Mouse (Mus musculus) 3134 (cell line): Measurements from ENCODE around the gene Gabrr1.

Experiments
- DNase-seq: peaks from one replicate; pipeline ENCODE4 v3.0.0-alpha.2; 2011; ENCODE audit warnings: low spot score; ENCODE audit not compliant: insufficient read length; ENCODE audit errors: extremely low read depth

Gene Gabrr1

GRCm38 (mm10) chr4:33208881-33209841 is 76.8 kb downstream of the Gabrr1 start, which contains the start of gene Srsf12:
TSS of gene Srsf12 (plus strand) at chr4:33208991.
- DNase-seq: no peak
